Mouse (Mus musculus) lung, embryonic 14.5 days (tissue): ENCODE data around the gene Loxl3. TPM values are rescaled to one million over a fixed set of nuclear protein-coding genes. Genes with fewer than 3 reads are reported as not detected.

Experiments used
- ATAC-seq: fragments of 200-750 bp; cut with Nextera tagmentation; 2 replicates; pipeline ENCODE4 v1.8.0; 2017; ENCODE audit warnings: mild to moderate bottlenecking, moderate TSS enrichment, moderate library complexity; ENCODE audit not compliant: insufficient read depth
- DNase-seq: peaks from one replicate; pipeline ENCODE4 v3.0.0-alpha.2; 2015
- H3K27ac ChIP-seq: fragments of 300-500 bp; sonication (generic); 2 replicates; pipeline ENCODE4 v1.5.1; 2014; ENCODE audit warnings: low read depth, mild to moderate bottlenecking, moderate library complexity
- H3K27me3 ChIP-seq: fragments of 300-500 bp; sonication (generic); 2 replicates; pipeline ENCODE4 v1.6.1; 2014; ENCODE audit warnings: low read length, control low read depth; ENCODE audit not compliant: insufficient read depth
- H3K36me3 ChIP-seq: fragments of 300-500 bp; sonication (generic); 2 replicates; pipeline ENCODE4 v1.6.1; 2014; ENCODE audit warnings: control low read depth; ENCODE audit not compliant: insufficient read depth
- H3K4me1 ChIP-seq: fragments of 300-500 bp; sonication (generic); 2 replicates; pipeline ENCODE4 v1.6.1; 2014; ENCODE audit warnings: antibody characterized with exemption, control low read depth; ENCODE audit not compliant: insufficient read depth
- H3K4me2 ChIP-seq: fragments of 300-500 bp; sonication (generic); 2 replicates; pipeline ENCODE4 v1.6.1; 2014; ENCODE audit warnings: mild to moderate bottlenecking
- H3K4me3 ChIP-seq: fragments of 300-500 bp; sonication (generic); 2 replicates; pipeline ENCODE4 v1.5.1; 2014; ENCODE audit warnings: low read depth, low read length
- H3K9ac ChIP-seq: fragments of 300-500 bp; sonication (generic); 2 replicates; pipeline ENCODE4 v1.6.1; 2014
- H3K9me3 ChIP-seq: fragments of 300-500 bp; sonication (generic); 2 replicates; pipeline ENCODE4 v1.6.1; 2016; ENCODE audit warnings: low read depth, low read length, control low read depth
- CTCF ChIP-seq: IDR thresholded peaks from 2 replicates; pipeline ENCODE4 v1.5.1; 2016; ENCODE audit warnings: antibody characterized with exemption, low read depth
- WGBS: fragments of 180-500 bp; shearing (Covaris S2); extraction: QIAGEN DNeasy Blood & Tissue Kit; methylation state at CpG from one replicate; pipeline ENCODE4 v1.1.7; 2014; 5-methylcytosine and 5-hydroxymethylcytosine counted together
- polyA plus RNA-seq: library from polyadenylated mRNA; unstranded; fragments of >200 nt; fragmentation: Nextera tagmentation; extraction: Ambion mirVana; gene quantifications from 2 replicates; pipeline ENCODE4 v1.2.1, GENCODE M21; 2014

Loxl3 gene
- polyA plus RNA-seq, 1 experiment from 2014 or later: 19.5 TPM

- Histone ChIP-seq H3K36me3 (peaks cover 23% of the 10 kb centered on the region), H3K27ac (no peak overlapping the region), H3K4me1 (peaks cover 5% of the 10 kb centered on the region; the same call in 1 of the 2 replicates), H3K9me3 (no peaks in the 10 kb centered on the region), H3K4me2 (no peak overlapping the region), H3K27me3 (peaks cover 25% of the 10 kb centered on the region), H3K4me3 (no peak overlapping the region), H3K9ac (no peak overlapping the region)
- TF ChIP-seq CTCF: no peak
- WGBS: 71% methylated on average over 2 of the region's 2 CpGs
- ATAC-seq: no peak
- DNase-seq: no peak
These were observed 24.8 kb downstream of the Loxl3 start for GRCm38 (mm10) chr6:83058725-83059124.

- H3K4me1 ChIP-seq: no peaks in the 10 kb centered on the region
- H3K27ac ChIP-seq: no peak overlapping the region
- H3K4me2 ChIP-seq: no peak overlapping the region
- H3K9ac ChIP-seq: no peak overlapping the region
- H3K4me3 ChIP-seq: no peak overlapping the region
- DNase-seq (no peak), ATAC-seq (no peak)
- H3K9me3 ChIP-seq: no peaks in the 10 kb centered on the region
- TF ChIP-seq CTCF: no peak
- 27% methylated on average over 8 of the region's 8 CpGs for WGBS
- no peaks in the 10 kb centered on the region for H3K36me3 ChIP-seq
- peaks cover 97% of the 10 kb centered on the region for H3K27me3 ChIP-seq
These were observed 32.0 kb downstream of the Loxl3 start for GRCm38 (mm10) chr6:83065995-83066394.

GRCm38 (mm10) chr6:83066441-83066840 is 32.5 kb downstream of the Loxl3 start:
- no peak for ATAC-seq
- 23% methylated on average over 6 of the region's 6 CpGs for WGBS
- no peaks in the 10 kb centered on the region for H3K36me3 ChIP-seq
- H3K9me3 ChIP-seq: no peaks in the 10 kb centered on the region
- no peak for TF ChIP-seq CTCF
- H3K4me2 ChIP-seq: no peak overlapping the region
- H3K4me1 ChIP-seq: no peaks in the 10 kb centered on the region
- H3K4me3 ChIP-seq: no peak overlapping the region
- no peak overlapping the region for H3K27ac ChIP-seq
- H3K9ac ChIP-seq: no peak overlapping the region
- H3K27me3 ChIP-seq: peaks cover 97% of the 10 kb centered on the region
- DNase-seq: no peak

- no peak overlapping the region for H3K27ac ChIP-seq
- no peaks in the 10 kb centered on the region for H3K36me3 ChIP-seq
These were observed 34.2 kb downstream of the Loxl3 start for GRCm38 (mm10) chr6:83068221-83068620.

GRCm38 (mm10) chr6:83068706-83069487 is 34.9 kb downstream of the Loxl3 start:
- WGBS: under 1% methylated on average over 81 of the region's 81 CpGs
- no peak for TF ChIP-seq CTCF
- DNase-seq (no peak), ATAC-seq (no peak)
- peak overlapping the region; percentile 50 for H3K4me2 ChIP-seq
- H3K27me3 ChIP-seq: peaks cover 95% of the 10 kb centered on the region
- H3K27ac ChIP-seq: no peak overlapping the region
- no peaks in the 10 kb centered on the region for H3K9me3 ChIP-seq
- H3K36me3 ChIP-seq: no peaks in the 10 kb centered on the region
- peak overlapping the region; percentile 27 for H3K4me3 ChIP-seq
- H3K9ac ChIP-seq: no peak overlapping the region
- H3K4me1 ChIP-seq: no peaks in the 10 kb centered on the region

More at GRCm38 (mm10) chr6:83068221-83068620, 34.2 kb downstream of the Loxl3 start:
- no peak for TF ChIP-seq CTCF
- ATAC-seq: no peak
- H3K9ac ChIP-seq: no peak overlapping the region
- H3K9me3 ChIP-seq: no peaks in the 10 kb centered on the region
- 3% methylated on average over 8 of the region's 8 CpGs for WGBS
- DNase-seq: no peak
- H3K4me3 ChIP-seq: peak overlapping the region; percentile 27; the same call in 1 of the 2 replicates
- H3K4me1 ChIP-seq: no peaks in the 10 kb centered on the region
- no peak overlapping the region for H3K4me2 ChIP-seq
- peaks cover 96% of the 10 kb centered on the region for H3K27me3 ChIP-seq

- Histone ChIP-seq H3K4me1 (no peaks in the 10 kb centered on the region), H3K27me3 (peaks cover 95% of the 10 kb centered on the region), H3K36me3 (no peaks in the 10 kb centered on the region), H3K4me3 (peak overlapping the region; percentile 27; the same call in 1 of the 2 replicates), H3K4me2 (peak overlapping the region; percentile 36), H3K27ac (no peak overlapping the region), H3K9me3 (no peaks in the 10 kb centered on the region), H3K9ac (no peak overlapping the region)
- ATAC-seq (0 out of 2 replicates have a peak, but pooled peaks have one; percentile 3), DNase-seq (no peak)
- WGBS: 2% methylated on average over 68 of the region's 69 CpGs
- TF ChIP-seq CTCF: no peak
These were observed 35.7 kb downstream of the Loxl3 start for GRCm38 (mm10) chr6:83069488-83070246.

GRCm38 (mm10) chr6:83070247-83070310 is 36.1 kb downstream of the Loxl3 start, which contains the start of gene Tlx2:
Gene Tlx2, minus strand, starts transcription at chr6:83070293.
- no peak for TF ChIP-seq CTCF
- Histone ChIP-seq H3K9ac (no peak within 1 kb of the TSS), H3K36me3 (no peaks in the 10 kb centered on the region), H3K4me1 (no peaks in the 10 kb centered on the region), H3K9me3 (no peaks in the 10 kb centered on the region), H3K4me2 (peak within 1 kb of the TSS; percentile 50), H3K4me3 (peak within 1 kb of the TSS; percentile 27; the same call in 1 of the 2 replicates), H3K27ac (no peak within 1 kb of the TSS), H3K27me3 (peaks cover 95% of the 10 kb centered on the region)
- 0 out of 2 replicates have a peak, but pooled peaks have one; percentile 2 for ATAC-seq
- 4% methylated on average over 10 of the region's 10 CpGs for WGBS
- no peak for DNase-seq
